Mouse (Mus musculus) liver, embryonic 13.5 days (tissue): ENCODE results near the gene Gm6657. TPM values are rescaled to one million over a fixed set of nuclear protein-coding genes. Genes with fewer than 3 reads are reported as not detected.
A peak's percentile ranks its signal among the peaks of the same experiment; 100 is the strongest.

Source experiments
- ATAC-seq: fragments of 200-750 bp; cut with Nextera tagmentation; 2 replicates; pipeline ENCODE4 v1.8.0; 2017; ENCODE audit warnings: low read depth, mild to moderate bottlenecking, moderate number of reproducible peaks, moderate library complexity
- DNase-seq: peaks from one replicate; pipeline ENCODE4 v3.0.0; 2022
- H3K27ac ChIP-seq: fragments of 300-500 bp; sonication (generic); 2 replicates; pipeline ENCODE4 v1.5.1; 2015; ENCODE audit warnings: moderate library complexity, mild to moderate bottlenecking, inconsistent platforms
- H3K27me3 ChIP-seq: fragments of 300-500 bp; sonication (generic); 2 replicates; pipeline ENCODE4 v1.6.1; 2015; ENCODE audit warnings: mild to moderate bottlenecking, inconsistent platforms
- H3K36me3 ChIP-seq: fragments of 300-500 bp; sonication (generic); 2 replicates; pipeline ENCODE4 v1.6.1; 2015; ENCODE audit warnings: mild to moderate bottlenecking, inconsistent platforms
- H3K4me1 ChIP-seq: fragments of 300-500 bp; sonication (generic); replicated peaks from 2 replicates; pipeline ENCODE4 v1.6.1; 2015; ENCODE audit warnings: inconsistent platforms
- H3K4me2 ChIP-seq: fragments of 300-500 bp; sonication (generic); 2 replicates; pipeline ENCODE4 v1.6.1; 2015; ENCODE audit warnings: inconsistent platforms, mild to moderate bottlenecking, moderate library complexity
- H3K4me3 ChIP-seq: fragments of 300-500 bp; sonication (generic); replicated peaks from 2 replicates; pipeline ENCODE4 v1.5.1; 2015; ENCODE audit warnings: mild to moderate bottlenecking, inconsistent platforms
- H3K9ac ChIP-seq: fragments of 300-500 bp; sonication (generic); 2 replicates; pipeline ENCODE4 v1.6.1; 2015; ENCODE audit warnings: mild to moderate bottlenecking, inconsistent platforms
- H3K9me3 ChIP-seq: fragments of 300-500 bp; sonication (generic); replicated peaks from 2 replicates; pipeline ENCODE4 v1.6.1; 2016; ENCODE audit warnings: inconsistent platforms
- WGBS: fragments of 180-500 bp; shearing (Covaris S2); methylation state at CpG from one replicate; pipeline ENCODE4 v1.1.7; 2015; ENCODE audit not compliant: insufficient replicate concordance; 5-methylcytosine and 5-hydroxymethylcytosine counted together
- polyA plus RNA-seq: library from polyadenylated mRNA; unstranded; fragments of >200 nt; fragmentation: Nextera tagmentation; extraction: Ambion mirVana; gene quantifications from 2 replicates; pipeline ENCODE4 v1.2.1, GENCODE M21; 2015

Gene Gm6657
- polyA plus RNA-seq, 1 experiment from 2014 or later, result not detected

- ATAC-seq (no peak), DNase-seq (no peak)
- no peaks in the 10 kb centered on the region for H3K36me3 ChIP-seq
Measured at GRCm38 (mm10) chr12:78219191-78219825, 25.3 kb downstream of the Gm6657 start.

GRCm38 (mm10) chr12:78225707-78226518 lies 31.9 kb downstream of the Gm6657 start, which contains the start of gene Gphn:
Gene Gphn, plus strand, starts transcription at chr12:78226379.
- Histone ChIP-seq H3K4me2 (peak within 1 kb of the TSS; percentile 93), H3K4me1 (peaks cover 13% of the 10 kb centered on the region), H3K27ac (peak within 1 kb of the TSS; percentile 89), H3K9me3 (no peaks in the 10 kb centered on the region), H3K9ac (peak within 1 kb of the TSS; percentile 88), H3K27me3 (no peaks in the 10 kb centered on the region), H3K36me3 (no peaks in the 10 kb centered on the region), H3K4me3 (peak within 1 kb of the TSS; percentile 83)
- DNase-seq (peak; percentile 81), ATAC-seq (peak; percentile 93)
- under 1% methylated on average over 64 of the region's 70 CpGs for WGBS

More at GRCm38 (mm10) chr12:78219191-78219825, 25.3 kb downstream of the Gm6657 start:
- Histone ChIP-seq H3K27ac (no peak overlapping the region), H3K4me1 (no peaks in the 10 kb centered on the region), H3K4me3 (no peak overlapping the region), H3K9me3 (no peaks in the 10 kb centered on the region), H3K9ac (no peak overlapping the region), H3K4me2 (no peak overlapping the region), H3K27me3 (no peaks in the 10 kb centered on the region)
- WGBS, result 75% methylated on average over 4 of the region's 4 CpGs

- no peaks in the 10 kb centered on the region for H3K9me3 ChIP-seq
- H3K36me3 ChIP-seq, result no peaks in the 10 kb centered on the region
- peak overlapping the region; percentile 89 for H3K27ac ChIP-seq
- H3K27me3 ChIP-seq, result no peaks in the 10 kb centered on the region
- peak overlapping the region; percentile 83 for H3K4me3 ChIP-seq
- H3K4me2 ChIP-seq, result peak overlapping the region; percentile 93
- peaks cover 13% of the 10 kb centered on the region for H3K4me1 ChIP-seq
- peak; percentile 76 for ATAC-seq
- under 1% methylated on average over 48 of the region's 48 CpGs for WGBS
- H3K9ac ChIP-seq, result peak overlapping the region; percentile 88
- DNase-seq, result peak; percentile 62
Measured at GRCm38 (mm10) chr12:78226519-78226875, 32.5 kb downstream of the Gm6657 start.

- WGBS, result under 1% methylated on average over 40 of the region's 57 CpGs
- Histone ChIP-seq H3K9me3 (no peaks in the 10 kb centered on the region), H3K36me3 (no peaks in the 10 kb centered on the region), H3K4me2 (peak overlapping the region; percentile 93), H3K4me1 (peaks cover 13% of the 10 kb centered on the region), H3K4me3 (peak overlapping the region; percentile 83), H3K9ac (peak overlapping the region; percentile 88), H3K27me3 (no peaks in the 10 kb centered on the region), H3K27ac (peak overlapping the region; percentile 89)
- ATAC-seq (peak; percentile 9), DNase-seq (peak; percentile 40)
Measured at GRCm38 (mm10) chr12:78227021-78227932, 33.2 kb downstream of the Gm6657 start.

GRCm38 (mm10) chr12:78228139-78228538 lies 34.1 kb downstream of the Gm6657 start:
- peak overlapping the region; percentile 83 for H3K4me3 ChIP-seq
- H3K9me3 ChIP-seq, result no peaks in the 10 kb centered on the region
- peak overlapping the region; percentile 93 for H3K4me2 ChIP-seq
- no peaks in the 10 kb centered on the region for H3K36me3 ChIP-seq
- DNase-seq, result no peak
- H3K4me1 ChIP-seq, result peaks cover 13% of the 10 kb centered on the region
- WGBS, result 57% methylated on average over 4 of the region's 4 CpGs
- ATAC-seq, result no peak
- H3K27me3 ChIP-seq, result no peaks in the 10 kb centered on the region
- no peak overlapping the region for H3K27ac ChIP-seq
- no peak overlapping the region for H3K9ac ChIP-seq

- Histone ChIP-seq H3K9me3 (no peaks in the 10 kb centered on the region), H3K4me2 (no peak overlapping the region), H3K4me3 (no peak overlapping the region), H3K36me3 (no peaks in the 10 kb centered on the region), H3K9ac (no peak overlapping the region), H3K27me3 (no peaks in the 10 kb centered on the region), H3K4me1 (peaks cover 11% of the 10 kb centered on the region), H3K27ac (no peak overlapping the region)
- ATAC-seq (no peak), DNase-seq (no peak)
Measured at GRCm38 (mm10) chr12:78232560-78232959, 38.5 kb downstream of the Gm6657 start.

GRCm38 (mm10) chr12:78248366-78248765 lies 54.3 kb downstream of the Gm6657 start:
- H3K9me3 ChIP-seq, result no peaks in the 10 kb centered on the region
- no peaks in the 10 kb centered on the region for H3K36me3 ChIP-seq
- no peak overlapping the region for H3K27ac ChIP-seq
- H3K4me1 ChIP-seq, result no peaks in the 10 kb centered on the region
- H3K4me3 ChIP-seq, result no peak overlapping the region
- DNase-seq, result no peak
- H3K4me2 ChIP-seq, result no peak overlapping the region
- H3K9ac ChIP-seq, result no peak overlapping the region
- no peak for ATAC-seq
- H3K27me3 ChIP-seq, result no peaks in the 10 kb centered on the region
- 61% methylated on average over 1 of the region's 1 CpGs for WGBS

- Histone ChIP-seq H3K4me3 (no peak overlapping the region), H3K27me3 (no peaks in the 10 kb centered on the region), H3K9ac (no peak overlapping the region), H3K4me1 (no peaks in the 10 kb centered on the region), H3K4me2 (no peak overlapping the region), H3K27ac (no peak overlapping the region), H3K36me3 (no peaks in the 10 kb centered on the region), H3K9me3 (no peaks in the 10 kb centered on the region)
- DNase-seq (no peak), ATAC-seq (no peak)
Measured at GRCm38 (mm10) chr12:78249151-78249550, 55.1 kb downstream of the Gm6657 start.

Other genes starting within 250 kb of the Gm6657 start
- gene Gphn, start 32.1 kb downstream of the Gm6657 start, polyA plus RNA-seq, result 6.1 TPM in 2 replicates